Mouse (Mus musculus) embryonic fibroblast, embryonic 13.5 days (primary cell): Measurements from ENCODE around the gene Vamp1.

Experiments
- CTCF ChIP-seq: IDR thresholded peaks from 2 replicates; pipeline ENCODE4 v1.5.1; 2011; ENCODE audit warnings: mild to moderate bottlenecking, control low read depth, low read length, moderate library complexity, borderline replicate concordance; ENCODE audit not compliant: insufficient read depth
- POLR2A ChIP-seq: IDR thresholded peaks from 2 replicates; pipeline ENCODE4 v1.6.1; 2011; ENCODE audit warnings: low read depth, mild to moderate bottlenecking, control low read depth, low read length, moderate library complexity

DNA sequence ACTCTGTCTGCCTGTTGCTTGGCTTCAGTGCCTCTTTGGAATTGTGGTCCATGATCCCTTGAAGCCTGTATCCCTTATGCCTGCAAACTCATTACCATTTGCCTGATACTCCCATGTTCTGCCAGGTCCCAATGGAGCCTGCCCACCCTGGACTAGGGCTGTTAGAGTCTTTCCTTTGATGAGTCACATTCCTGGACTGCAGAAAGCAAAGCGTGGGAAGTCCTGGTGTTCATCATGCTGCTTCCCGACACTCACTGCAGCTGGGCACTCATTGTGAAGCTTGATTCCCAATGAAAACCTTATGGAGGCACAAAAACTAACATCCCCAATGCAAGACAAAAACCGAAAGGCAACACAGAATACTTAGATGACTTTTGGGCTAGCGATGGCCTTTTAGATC is 76.0 kb downstream of the Vamp1 start:
- no peak for TF ChIP-seq POLR2A
- TF ChIP-seq CTCF, result no peak
